Mouse (Mus musculus): ENCODE data around the gene Pbx2. TPM values are rescaled to one million over a fixed set of nuclear protein-coding genes. Genes with fewer than 3 reads are reported as not detected.

Gene Pbx2
- polyA plus RNA-seq, 1 experiment from 2014 or later: 3.2 TPM

DNA sequence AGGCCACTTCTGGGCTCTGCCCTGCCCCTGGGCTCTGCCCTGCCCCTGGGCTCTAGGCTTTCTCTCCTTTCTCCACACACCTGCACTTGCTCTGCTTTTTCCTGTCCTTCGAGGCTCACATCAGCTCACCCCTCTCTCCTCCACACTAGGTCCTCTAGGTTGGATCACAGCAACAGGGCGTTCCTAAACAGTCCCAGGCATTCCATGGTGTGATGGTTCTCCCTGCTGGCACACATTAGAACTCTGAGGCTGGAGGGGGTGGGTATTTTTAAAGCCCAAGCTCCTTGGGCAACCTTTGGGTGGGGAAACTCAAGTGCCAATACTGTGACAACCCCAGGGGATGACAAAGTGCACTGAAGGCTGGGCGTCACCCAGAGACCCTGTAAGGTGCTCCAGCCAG is 46.4 kb downstream of the Pbx2 start:
- 39% methylated on average over 3 of the region's 3 CpGs for WGBS (ENCODE audit: insufficient replicate concordance)
- no peak overlapping the region for H3K27ac ChIP-seq (ENCODE audit: low read length)
- no peaks in the 10 kb centered on the region for H3K9me3 ChIP-seq (replicated peaks; ENCODE audit: control insufficient read depth, low read length)
- no peak overlapping the region for H3K4me3 ChIP-seq (ENCODE audit: low read depth, low read length)
- no peaks in the 10 kb centered on the region for H3K4me1 ChIP-seq (ENCODE audit: control insufficient read depth, low read depth, low read length)
- no peak for ATAC-seq (ENCODE audit: low read depth)
- no peaks in the 10 kb centered on the region for H3K36me3 ChIP-seq (ENCODE audit: control insufficient read depth, insufficient read depth)
- H3K4me2 ChIP-seq (ENCODE audit: low read depth, low read length): no peak overlapping the region
- peaks cover 4% of the 10 kb centered on the region; the same call in 1 of the 2 replicates for H3K27me3 ChIP-seq (ENCODE audit: control insufficient read depth, insufficient read depth, low read depth, low read length)
- H3K9ac ChIP-seq (ENCODE audit: low read depth, low read length): no peak overlapping the region

DNA sequence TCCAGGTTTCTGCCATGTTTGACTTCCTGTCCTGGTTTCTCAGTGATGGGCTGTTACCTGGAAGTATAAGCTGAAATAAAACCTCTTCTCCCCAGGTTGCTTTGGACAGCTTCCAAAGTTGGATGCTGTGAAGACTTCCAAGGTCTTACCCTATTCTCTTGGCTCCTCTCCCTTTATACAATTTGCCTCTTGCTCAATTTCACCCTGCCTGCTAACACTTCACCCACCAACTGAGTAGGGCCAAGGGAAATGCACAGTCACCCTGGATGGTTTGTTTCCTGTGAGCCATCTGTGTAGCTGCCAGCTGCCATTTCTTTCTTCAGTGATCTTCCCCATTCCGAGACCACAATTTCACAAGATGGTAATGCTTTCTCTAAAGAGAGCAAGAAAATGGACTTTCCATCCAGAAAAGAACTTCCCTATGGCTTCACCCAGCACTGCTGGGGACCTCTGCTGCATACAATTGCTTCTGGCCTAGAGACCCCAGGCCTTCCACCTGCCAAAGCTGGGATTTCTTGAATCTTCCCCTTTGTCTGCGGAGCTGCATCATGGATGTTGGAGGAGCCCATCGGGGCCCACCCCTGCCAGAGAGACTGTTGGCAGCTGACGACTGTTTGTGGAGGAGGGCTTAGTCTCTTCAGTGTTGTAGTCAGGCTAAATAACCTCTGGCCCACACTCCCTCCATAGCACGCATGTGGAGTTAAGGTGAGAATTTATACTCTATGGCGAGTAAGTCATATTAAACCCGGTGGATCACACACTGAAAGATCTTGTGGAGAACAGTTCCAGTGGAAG is 48.6 kb downstream of the Pbx2 start:
- Histone ChIP-seq H3K9me3 (replicated peaks; ENCODE audit: control insufficient read depth, low read length) (no peaks in the 10 kb centered on the region), H3K4me2 (ENCODE audit: low read depth, low read length) (no peak overlapping the region), H3K27me3 (ENCODE audit: control insufficient read depth, insufficient read depth, low read depth, low read length) (peaks cover 3% of the 10 kb centered on the region; the same call in 1 of the 2 replicates), H3K9ac (ENCODE audit: low read depth, low read length) (no peak overlapping the region), H3K36me3 (ENCODE audit: control insufficient read depth, insufficient read depth) (no peaks in the 10 kb centered on the region), H3K4me1 (ENCODE audit: control insufficient read depth, low read depth, low read length) (peaks cover 7% of the 10 kb centered on the region), H3K4me3 (ENCODE audit: low read depth, low read length) (no peak overlapping the region), H3K27ac (ENCODE audit: low read length) (peak overlapping the region; percentile 10; the same call in 1 of the 2 replicates)
- WGBS (ENCODE audit: insufficient replicate concordance): 58% methylated on average over 7 of the region's 7 CpGs
- ATAC-seq (ENCODE audit: low read depth): no peak

DNA sequence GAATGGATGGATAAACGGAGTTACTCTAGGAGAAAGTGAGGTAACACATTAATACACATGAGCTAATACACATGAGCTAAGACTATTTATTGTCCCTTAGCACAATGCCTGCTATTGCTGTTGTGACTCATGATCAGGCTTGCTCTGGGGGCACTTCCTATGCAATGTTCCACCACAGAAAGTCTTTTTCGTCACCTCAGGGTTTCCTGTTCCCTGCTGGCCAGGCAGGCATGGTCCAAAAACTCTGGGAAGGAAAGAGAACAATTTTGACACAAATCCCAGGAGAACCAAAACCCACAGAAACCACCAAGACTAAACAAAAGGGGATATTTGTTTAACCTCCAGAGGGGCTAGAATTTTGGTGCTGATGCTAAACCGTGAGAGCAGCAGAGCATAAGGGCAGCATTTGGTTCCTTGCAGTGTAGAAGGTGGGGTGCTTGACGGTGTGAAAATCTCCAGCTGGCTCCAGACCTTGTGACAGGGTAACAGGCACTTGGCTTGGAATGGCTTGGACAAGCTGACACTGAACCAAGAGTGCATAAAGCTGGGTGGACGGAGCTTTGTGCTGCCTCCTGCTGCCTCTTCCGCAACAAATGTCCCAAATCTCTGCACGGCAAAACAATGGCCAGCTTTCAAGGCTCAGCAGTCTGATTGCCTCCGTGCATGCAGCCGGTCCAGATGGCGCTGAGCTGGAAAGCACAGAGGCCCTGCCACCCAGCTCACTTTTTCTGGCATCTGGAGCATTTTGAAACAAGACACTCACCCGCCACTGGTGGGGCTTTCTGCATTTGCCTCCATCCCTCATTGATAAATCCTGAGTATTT is 49.9 kb downstream of the Pbx2 start:
- Histone ChIP-seq H3K9me3 (replicated peaks; ENCODE audit: control insufficient read depth, low read length) (no peaks in the 10 kb centered on the region), H3K27ac (ENCODE audit: low read length) (no peak overlapping the region), H3K27me3 (ENCODE audit: control insufficient read depth, insufficient read depth, low read depth, low read length) (peaks cover under 1% of the 10 kb centered on the region; the same call in 1 of the 2 replicates), H3K4me2 (ENCODE audit: low read depth, low read length) (no peak overlapping the region), H3K4me3 (ENCODE audit: low read depth, low read length) (no peak overlapping the region), H3K4me1 (ENCODE audit: control insufficient read depth, low read depth, low read length) (peaks cover 17% of the 10 kb centered on the region), H3K9ac (ENCODE audit: low read depth, low read length) (no peak overlapping the region), H3K36me3 (ENCODE audit: control insufficient read depth, insufficient read depth) (no peaks in the 10 kb centered on the region)
- 29% methylated on average over 11 of the region's 11 CpGs for WGBS (ENCODE audit: insufficient replicate concordance)
- no peak for ATAC-seq (ENCODE audit: low read depth)

DNA sequence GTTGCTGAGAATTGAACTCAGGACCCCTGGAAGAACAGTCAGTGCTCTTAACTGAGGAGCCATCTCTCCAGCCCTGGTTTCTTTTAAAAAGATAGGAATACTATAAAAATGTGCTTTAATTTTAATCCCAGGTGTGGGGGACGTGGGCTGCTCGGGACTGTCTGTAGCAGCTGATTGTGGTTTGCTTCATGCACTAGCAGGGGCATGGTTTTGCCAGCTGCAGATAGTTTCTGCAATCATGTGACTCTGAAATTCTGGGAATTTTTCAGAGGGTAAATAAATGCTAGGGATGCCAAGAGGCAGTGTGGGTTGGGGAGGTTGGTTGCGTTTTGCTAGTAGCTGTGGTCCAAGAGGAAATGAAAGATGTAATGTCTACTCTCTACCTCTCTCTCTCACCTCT is 50.9 kb downstream of the Pbx2 start:
- Histone ChIP-seq H3K9ac (ENCODE audit: low read depth, low read length) (no peak overlapping the region), H3K4me1 (ENCODE audit: control insufficient read depth, low read depth, low read length) (peaks cover 24% of the 10 kb centered on the region), H3K27ac (ENCODE audit: low read length) (no peak overlapping the region), H3K9me3 (replicated peaks; ENCODE audit: control insufficient read depth, low read length) (no peaks in the 10 kb centered on the region), H3K4me2 (ENCODE audit: low read depth, low read length) (no peak overlapping the region), H3K36me3 (ENCODE audit: control insufficient read depth, insufficient read depth) (no peaks in the 10 kb centered on the region), H3K4me3 (ENCODE audit: low read depth, low read length) (no peak overlapping the region), H3K27me3 (ENCODE audit: control insufficient read depth, insufficient read depth, low read depth, low read length) (no peaks in the 10 kb centered on the region; the same call in 1 of the 2 replicates)
- no peak for ATAC-seq (ENCODE audit: low read depth)
- 58% methylated on average over 3 of the region's 3 CpGs for WGBS (ENCODE audit: insufficient replicate concordance)

DNA sequence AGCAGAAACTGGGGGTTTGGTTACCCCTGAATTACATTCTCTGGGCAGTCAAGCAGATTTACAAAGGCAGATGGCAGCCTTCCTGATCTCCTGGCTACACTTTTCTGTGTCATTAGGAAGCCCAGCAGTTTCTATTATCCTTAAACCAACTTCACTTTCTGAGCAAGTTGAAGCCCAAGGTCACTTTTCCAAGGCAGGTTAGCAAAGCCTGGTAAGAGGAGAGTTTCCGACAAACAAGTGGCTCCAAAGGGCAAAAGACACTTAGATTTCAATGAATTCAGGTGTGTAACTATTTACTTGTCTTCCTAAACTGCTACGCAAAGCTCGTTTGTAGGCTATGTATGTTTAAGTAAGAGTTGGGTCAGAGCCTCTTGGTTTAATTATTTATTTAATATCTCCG is 52.3 kb downstream of the Pbx2 start:
- Histone ChIP-seq H3K27me3 (ENCODE audit: control insufficient read depth, insufficient read depth, low read depth, low read length) (no peaks in the 10 kb centered on the region), H3K9me3 (replicated peaks; ENCODE audit: control insufficient read depth, low read length) (no peaks in the 10 kb centered on the region), H3K27ac (ENCODE audit: low read length) (no peak overlapping the region), H3K4me1 (ENCODE audit: control insufficient read depth, low read depth, low read length) (peaks cover 31% of the 10 kb centered on the region), H3K9ac (ENCODE audit: low read depth, low read length) (no peak overlapping the region), H3K4me3 (ENCODE audit: low read depth, low read length) (no peak overlapping the region), H3K4me2 (ENCODE audit: low read depth, low read length) (no peak overlapping the region), H3K36me3 (ENCODE audit: control insufficient read depth, insufficient read depth) (no peaks in the 10 kb centered on the region)
- WGBS (ENCODE audit: insufficient replicate concordance): 68% methylated on average over 4 of the region's 4 CpGs
- no peak for ATAC-seq (ENCODE audit: low read depth)

DNA sequence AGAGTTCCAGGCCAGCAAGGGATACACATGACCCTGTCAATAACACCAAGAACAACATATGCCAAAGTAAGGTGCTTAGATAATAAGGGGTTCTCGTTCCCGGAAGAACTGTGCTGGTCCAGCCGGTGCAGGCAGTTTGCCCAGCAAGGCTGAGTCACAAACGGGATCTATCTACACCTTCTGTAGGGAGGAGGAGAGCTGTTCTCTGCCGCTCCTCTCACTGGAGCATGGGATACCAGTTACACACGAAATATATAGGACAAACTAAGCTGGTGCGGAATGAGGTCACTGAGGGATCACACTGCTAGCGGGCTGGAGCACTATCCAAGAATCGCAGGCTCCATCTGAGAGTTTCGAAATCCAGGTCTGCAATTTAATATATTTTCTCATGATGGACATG is 52.9 kb downstream of the Pbx2 start:
- ATAC-seq (ENCODE audit: low read depth): no peak
- Histone ChIP-seq H3K27me3 (ENCODE audit: control insufficient read depth, insufficient read depth, low read depth, low read length) (no peaks in the 10 kb centered on the region), H3K9ac (ENCODE audit: low read depth, low read length) (no peak overlapping the region), H3K36me3 (ENCODE audit: control insufficient read depth, insufficient read depth) (no peaks in the 10 kb centered on the region), H3K27ac (ENCODE audit: low read length) (no peak overlapping the region), H3K9me3 (replicated peaks; ENCODE audit: control insufficient read depth, low read length) (no peaks in the 10 kb centered on the region), H3K4me3 (ENCODE audit: low read depth, low read length) (no peak overlapping the region), H3K4me2 (ENCODE audit: low read depth, low read length) (no peak overlapping the region), H3K4me1 (ENCODE audit: control insufficient read depth, low read depth, low read length) (peaks cover 31% of the 10 kb centered on the region)
- 72% methylated on average over 10 of the region's 10 CpGs for WGBS (ENCODE audit: insufficient replicate concordance)

DNA sequence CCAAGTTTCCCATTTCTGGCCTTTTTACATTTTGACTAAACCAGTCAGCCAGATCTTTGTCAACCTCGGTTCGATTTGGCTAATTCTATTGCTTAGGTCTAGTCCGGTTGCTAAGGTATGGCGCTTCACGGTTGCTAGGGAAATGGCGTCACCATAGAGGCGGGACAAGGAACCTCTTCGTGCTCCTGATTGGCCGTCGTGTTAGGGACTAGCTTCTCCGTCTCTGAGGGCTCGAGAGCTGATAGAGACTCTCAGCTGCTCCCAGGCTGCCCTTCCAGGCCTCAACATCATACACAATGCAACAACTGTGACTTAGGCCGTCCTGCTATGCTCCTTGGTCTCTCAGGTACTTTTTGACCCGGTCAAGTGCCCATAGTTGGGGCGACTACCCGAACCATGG is 53.5 kb downstream of the Pbx2 start, which contains the start of gene Fkbpl:
Gene Fkbpl (plus strand): TSS at position 157 of the 400 bp plus-strand sequence.
- no peaks in the 10 kb centered on the region for H3K27me3 ChIP-seq (ENCODE audit: control insufficient read depth, insufficient read depth, low read depth, low read length)
- H3K9me3 ChIP-seq (replicated peaks; ENCODE audit: control insufficient read depth, low read length): no peaks in the 10 kb centered on the region
- under 1% methylated on average over 16 of the region's 16 CpGs for WGBS (ENCODE audit: insufficient replicate concordance)
- peak within 1 kb of the TSS; percentile 51 for H3K27ac ChIP-seq (ENCODE audit: low read length)
- H3K4me1 ChIP-seq (ENCODE audit: control insufficient read depth, low read depth, low read length): peaks cover 31% of the 10 kb centered on the region
- peak within 1 kb of the TSS; percentile 59 for H3K9ac ChIP-seq (ENCODE audit: low read depth, low read length)
- H3K4me2 ChIP-seq (ENCODE audit: low read depth, low read length): peak within 1 kb of the TSS; percentile 57
- H3K4me3 ChIP-seq (ENCODE audit: low read depth, low read length): peak within 1 kb of the TSS; percentile 60
- peak; percentile 53 for ATAC-seq (ENCODE audit: low read depth)
- H3K36me3 ChIP-seq (ENCODE audit: control insufficient read depth, insufficient read depth): no peaks in the 10 kb centered on the region

DNA sequence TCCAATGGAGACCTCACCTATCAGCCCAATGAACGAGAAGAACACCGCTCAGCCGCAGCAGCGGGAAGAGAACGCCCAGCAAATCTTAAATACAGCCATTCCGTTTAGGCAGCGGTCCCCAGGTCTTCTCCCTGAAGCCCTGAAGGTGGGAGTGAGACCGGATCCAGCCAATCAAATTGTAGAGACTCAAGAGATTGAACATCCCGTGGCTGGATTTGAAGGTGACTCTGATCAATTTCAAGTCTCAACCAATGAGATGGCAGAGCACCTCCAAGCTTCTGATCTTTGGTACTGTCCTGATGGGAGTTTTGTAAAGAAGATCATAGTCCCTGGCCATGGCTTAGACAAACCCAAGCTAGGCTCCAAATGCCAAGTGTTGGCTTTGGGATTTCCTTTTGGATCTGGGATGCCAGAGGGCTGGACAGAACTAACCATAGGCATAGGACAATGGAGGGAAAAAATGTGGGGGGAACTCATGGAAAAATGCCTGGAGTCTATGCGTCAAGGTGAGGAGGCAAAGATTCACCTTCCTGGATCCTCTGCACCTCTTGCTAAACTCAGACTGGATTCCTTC is 54.3 kb downstream of the Pbx2 start:
- H3K4me2 ChIP-seq (ENCODE audit: low read depth, low read length): peak overlapping the region; percentile 57
- peak overlapping the region; percentile 60 for H3K4me3 ChIP-seq (ENCODE audit: low read depth, low read length)
- no peaks in the 10 kb centered on the region for H3K9me3 ChIP-seq (replicated peaks; ENCODE audit: control insufficient read depth, low read length)
- H3K4me1 ChIP-seq (ENCODE audit: control insufficient read depth, low read depth, low read length): peaks cover 31% of the 10 kb centered on the region
- no peaks in the 10 kb centered on the region for H3K27me3 ChIP-seq (ENCODE audit: control insufficient read depth, insufficient read depth, low read depth, low read length)
- peak overlapping the region; percentile 51; the same call in 1 of the 2 replicates for H3K27ac ChIP-seq (ENCODE audit: low read length)
- 41% methylated on average over 10 of the region's 10 CpGs for WGBS (ENCODE audit: insufficient replicate concordance)
- peak overlapping the region; percentile 59 for H3K9ac ChIP-seq (ENCODE audit: low read depth, low read length)
- H3K36me3 ChIP-seq (ENCODE audit: control insufficient read depth, insufficient read depth): peaks cover under 1% of the 10 kb centered on the region
- no peak for ATAC-seq (ENCODE audit: low read depth)

Measured in liver, embryonic 16.5 days (tissue).